Mouse (Mus musculus) mammary gland, adult 2 months (tissue): ENCODE results near the gene Wwox. TPM values are rescaled to one million over a fixed set of nuclear protein-coding genes. Genes with fewer than 3 reads are reported as not detected.

ENCODE experiments used
- polyA plus RNA-seq: library from polyadenylated mRNA; depleted of rRNA; stranded (reverse); fragments of >200 nt; gene quantifications from 2 replicates; pipeline ENCODE4 v1.2.3, GENCODE M21; 2012; ENCODE audit warnings: low replicate concordance; rRNA removed

Gene Wwox
- polyA plus RNA-seq = 9.4 and 11.8 TPM in 2 replicates

GRCm38 (mm10) chr8:114439334-114440204 lies at the start of gene Wwox:
Gene Wwox, plus strand, starts transcription at chr8:114439655.

GRCm38 (mm10) chr8:114417786-114418185 lies 21.7 kb upstream of the Wwox start, which contains the start of gene Clec3a:
Gene Clec3a, plus strand, starts transcription at chr8:114418086.

Other genes with a start within 250 kb of the Wwox start
- gene Vat1l, start 234.0 kb upstream of the Wwox start, polyA plus RNA-seq = 4.4 and 7.0 TPM in 2 replicates
- gene Clec3a, start 21.6 kb upstream of the Wwox start, polyA plus RNA-seq = not detected in 2 replicates